Mouse (Mus musculus): ENCODE results near the gene Trim43a.

GRCm38 (mm10) chr9:88539546-88540224 is 41.0 kb upstream of the Trim43a start:
- no peak for TF ChIP-seq CTCF (IDR thresholded peaks at IDR 0.05; ENCODE audit: borderline replicate concordance, control insufficient read depth, extremely low read depth, insufficient read depth, low read length, poor library complexity)
- TF ChIP-seq POLR2A (IDR thresholded peaks at IDR 0.05; ENCODE audit: control insufficient read depth, extremely low read depth, insufficient read depth, low read length, poor library complexity), result no peak
